ENCODE assay signal across 8 mouse cellular contexts in the genomic region with DNA sequence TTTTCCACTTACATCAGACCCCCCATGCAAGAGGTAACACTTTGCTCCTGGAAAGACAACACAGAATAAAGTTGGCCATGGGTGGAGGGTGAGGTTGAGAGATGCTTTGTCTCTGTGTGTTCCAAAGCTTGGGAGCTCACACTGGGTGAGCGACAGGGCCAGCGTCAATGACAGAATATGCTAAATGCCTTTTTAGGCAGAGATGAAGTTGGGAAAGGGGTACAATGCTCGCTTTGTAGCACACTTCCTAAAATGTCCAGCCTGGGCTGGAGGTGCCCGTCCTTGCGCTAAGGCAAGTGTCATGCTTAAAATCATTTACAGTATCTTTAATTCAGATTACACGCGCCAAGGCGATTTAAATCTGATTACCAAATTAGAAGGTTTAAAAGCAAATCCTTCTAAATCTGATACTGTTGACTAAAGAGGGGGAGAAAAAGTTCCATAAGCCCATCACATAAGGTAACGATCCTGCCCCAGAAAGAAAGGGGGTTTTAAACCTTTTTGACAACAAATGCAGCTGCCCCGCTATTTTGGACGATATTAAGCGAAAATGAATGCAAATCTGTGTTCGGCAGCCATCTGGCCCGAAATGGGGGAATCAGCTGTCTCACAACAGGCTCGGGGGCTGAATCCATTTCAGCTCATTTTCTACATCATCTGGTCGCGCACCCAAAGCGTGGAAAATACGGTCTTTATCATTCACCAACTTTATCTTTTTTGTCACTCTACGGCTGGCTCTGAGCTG. TPM values are rescaled to one million over a fixed set of nuclear protein-coding genes. Genes with fewer than 3 reads are reported as not detected.
DNase-seq lines count a peak whose midpoint lies in the region; ATAC-seq and TF ChIP-seq lines count a peak whose summit lies in the region.
"Had no signal": no experiment of that assay in that cellular context is flagged by ENCODE, and none has a peak within 500 bp of the region (broad histone marks: within the 10 kb centered on the region; RNA-seq: fewer than 3 reads in every experiment).

No protein-coding gene starts in this region.

- H3K9ac ChIP-seq in heart, postnatal 0 days (replicated peaks; ENCODE audit: low read depth, low read length), result no peak overlapping the region
- peak overlapping the region; percentile 32 for H3K9ac ChIP-seq in midbrain, embryonic 12.5 days (replicated peaks)

- TF ChIP-seq EP300 in heart, postnatal 0 days (IDR thresholded peaks at IDR 0.05; ENCODE audit: low read depth), result no peak

- H3K27me3 ChIP-seq in heart, postnatal 0 days (ENCODE audit: control insufficient read depth, insufficient read depth, low read length), result peaks cover 96% of the 10 kb centered on the region
- peaks cover 72% of the 10 kb centered on the region for H3K27me3 ChIP-seq in midbrain, embryonic 12.5 days

- H3K36me3 ChIP-seq in heart, postnatal 0 days (replicated peaks; ENCODE audit: control insufficient read depth, insufficient read depth, low read length), result no peaks in the 10 kb centered on the region
- no peaks in the 10 kb centered on the region for H3K36me3 ChIP-seq in midbrain, embryonic 12.5 days

- H3K4me2 ChIP-seq in heart, postnatal 0 days (ENCODE audit: low read depth, low read length), result peak overlapping the region; percentile 59
- peak overlapping the region; percentile 70 for H3K4me2 ChIP-seq in midbrain, embryonic 12.5 days (replicated peaks)

- intact Hi-C loops in left cerebral cortex, postnatal 4 days (cut with DNase I), result loop anchor here (5.0 to 10.0 kb wide), 2 partner anchors 112 to 1254 kb away; no protein-coding TSS in a partner anchor

- no peak overlapping the region for H3K27ac ChIP-seq in heart, postnatal 0 days (ENCODE audit: low read depth)
- peak overlapping the region; percentile 98 for H3K27ac ChIP-seq in midbrain, embryonic 12.5 days (replicated peaks)

- DNase-seq in left cerebral cortex, postnatal 4 days, result peak; percentile 71
- no peak for DNase-seq in left cerebral cortex, adult 18-20 months (ENCODE audit: low spot score in 2 of 2)
- no peak for DNase-seq in heart, postnatal 0 days (ENCODE audit: low spot score)
- DNase-seq in cerebellum, adult 11-12 months, result no peak
- DNase-seq in spleen, postnatal 36 days (ENCODE audit: low spot score in 2 of 2), result no peak
- DNase-seq in right cerebral cortex, postnatal 14 days, result no peak
- DNase-seq: adrenal gland, postnatal 10 days had no signal

- H3K4me3 ChIP-seq in heart, postnatal 0 days (ENCODE audit: low read depth, low read length), result peak overlapping the region; percentile 38
- H3K4me3 ChIP-seq in midbrain, embryonic 12.5 days, result peak overlapping the region; percentile 86

- no peak for TF ChIP-seq CTCF in heart, postnatal 0 days (IDR thresholded peaks at IDR 0.05; ENCODE audit: low read depth)

- ATAC-seq in heart, postnatal 0 days (ENCODE audit: insufficient read depth, low read depth), result no peak
- ATAC-seq in midbrain, embryonic 12.5 days (ENCODE audit: low FRiP score, low read depth), result peak; percentile 6; the same call in 1 of the 2 replicates

- no peaks in the 10 kb centered on the region for H3K9me3 ChIP-seq in heart, postnatal 0 days (replicated peaks; ENCODE audit: control insufficient read depth, low read length)
- no peaks in the 10 kb centered on the region for H3K9me3 ChIP-seq in midbrain, embryonic 12.5 days

- WGBS in heart, postnatal 0 days, result 11% methylated on average over 20 of the region's 20 CpGs
- under 1% methylated on average over 20 of the region's 20 CpGs for WGBS in midbrain, embryonic 12.5 days

- peaks cover 4% of the 10 kb centered on the region; the same call in 1 of the 2 replicates for H3K4me1 ChIP-seq in heart, postnatal 0 days (ENCODE audit: control insufficient read depth, insufficient read depth)
- peaks cover 67% of the 10 kb centered on the region for H3K4me1 ChIP-seq in midbrain, embryonic 12.5 days

RNA-seq across cellular contexts. Expression of a gene that starts 2.1 kb away (rescaled TPM):
- total RNA-seq in left cerebral cortex, postnatal 4 days (2021), result 1 to 10 TPM; 2.1 to 2.7 TPM
- under 1 TPM; 0.30 to 0.63 TPM for total RNA-seq in left cerebral cortex, adult 18-20 months (2021)
- total RNA-seq in heart, postnatal 0 days (2014; rRNA removed; ENCODE audit: low replicate concordance), result 3.7 and 8.2 TPM in 2 replicates
- 0.97 and 1.1 TPM in 2 replicates for polyA plus RNA-seq in heart, postnatal 0 days (2015; fragmentation: Nextera tagmentation; extraction: Ambion mirVana)
- polyA plus RNA-seq in midbrain, embryonic 12.5 days (2016; fragmentation: Nextera tagmentation; extraction: Ambion mirVana), result 23.3 and 24.9 TPM in 2 replicates
